ENCODE assay signal across 27 mouse cellular contexts in genomic region chr1:43294221-43295012, GRCm38 (mm10).
A peak's percentile ranks its signal among the peaks of the same experiment; 100 is the strongest.
DNase-seq lines count a peak whose midpoint lies in the region; ATAC-seq and TF ChIP-seq lines count a peak whose summit lies in the region.
"Had no signal": no experiment of that assay in that cellular context is flagged by ENCODE, and none has a peak within 500 bp of the region (broad histone marks: within the 10 kb centered on the region; RNA-seq: fewer than 3 reads in every experiment).

No protein-coding gene starts in this region.

- 89% methylated on average over 11 of the region's 11 CpGs for WGBS in kidney, embryonic 16.5 days
- 88% methylated on average over 11 of the region's 11 CpGs for WGBS in kidney, embryonic 14.5 days
- 84% methylated on average over 11 of the region's 11 CpGs for WGBS in stomach, postnatal 0 days

- intact Hi-C loops in heart, postnatal 25 days (cut with DNase I), result loop anchor here (5.0 kb wide), 1 partner anchor 243 kb away; no protein-coding TSS in a partner anchor

- H3K4me2 ChIP-seq in kidney, embryonic 16.5 days (replicated peaks; ENCODE audit: low read depth, low read length), result no peak overlapping the region
- H3K4me2 ChIP-seq in kidney, embryonic 14.5 days (replicated peaks; ENCODE audit: low read depth, low read length), result no peak overlapping the region
- H3K4me2 ChIP-seq in stomach, postnatal 0 days (replicated peaks; ENCODE audit: low read depth), result no peak overlapping the region
- H3K4me2 ChIP-seq: embryonic facial prominence, embryonic 12.5 days; forebrain, embryonic 15.5 days; heart, embryonic 15.5 days; liver, embryonic 12.5 days had no signal

- H3K36me3 ChIP-seq in kidney, embryonic 16.5 days (ENCODE audit: insufficient read depth, low read length), result no peaks in the 10 kb centered on the region
- H3K36me3 ChIP-seq in kidney, embryonic 14.5 days (ENCODE audit: control insufficient read depth, insufficient read depth, low read length), result no peaks in the 10 kb centered on the region
- no peaks in the 10 kb centered on the region for H3K36me3 ChIP-seq in stomach, postnatal 0 days (ENCODE audit: control insufficient read depth, insufficient read depth, low read length)
- H3K36me3 ChIP-seq: embryonic facial prominence, embryonic 12.5 days; forebrain, embryonic 15.5 days; G1E; heart, embryonic 15.5 days; liver, embryonic 12.5 days had no signal

- no peak overlapping the region for H3K9ac ChIP-seq in kidney, embryonic 16.5 days (replicated peaks; ENCODE audit: low read length)
- H3K9ac ChIP-seq in kidney, embryonic 14.5 days (ENCODE audit: low read depth, low read length), result no peak overlapping the region
- no peak overlapping the region for H3K9ac ChIP-seq in stomach, postnatal 0 days (ENCODE audit: low read length)
- H3K9ac ChIP-seq: embryonic facial prominence, embryonic 12.5 days; forebrain, embryonic 15.5 days; heart, embryonic 15.5 days; liver, embryonic 12.5 days; liver, postnatal 0 days had no signal

- no peak for TF ChIP-seq EP300 in stomach, postnatal 0 days (optimal IDR thresholded peaks at IDR 0.05)

- H3K4me3 ChIP-seq in kidney, embryonic 16.5 days (ENCODE audit: low read length), result no peak overlapping the region
- no peak overlapping the region for H3K4me3 ChIP-seq in kidney, embryonic 14.5 days (ENCODE audit: low read length)
- no peak overlapping the region for H3K4me3 ChIP-seq in stomach, postnatal 0 days (ENCODE audit: low read depth, low read length)
- H3K4me3 ChIP-seq: embryonic facial prominence, embryonic 12.5 days; forebrain, embryonic 15.5 days; heart, embryonic 15.5 days; liver, embryonic 12.5 days; megakaryocyte, embryonic 14.5 days had no signal

- H3K4me1 ChIP-seq in kidney, embryonic 16.5 days (ENCODE audit: insufficient read depth, low read length), result no peaks in the 10 kb centered on the region
- no peaks in the 10 kb centered on the region for H3K4me1 ChIP-seq in kidney, embryonic 14.5 days (ENCODE audit: control insufficient read depth, insufficient read depth, low read length)
- H3K4me1 ChIP-seq in stomach, postnatal 0 days (replicated peaks; ENCODE audit: control insufficient read depth, insufficient read depth), result no peaks in the 10 kb centered on the region
- H3K4me1 ChIP-seq: embryonic facial prominence, embryonic 12.5 days; forebrain, embryonic 15.5 days; heart, embryonic 15.5 days had no signal

- H3K9me3 ChIP-seq in kidney, embryonic 16.5 days (ENCODE audit: low read length), result no peaks in the 10 kb centered on the region
- H3K9me3 ChIP-seq in kidney, embryonic 14.5 days (ENCODE audit: control insufficient read depth, low read length), result no peaks in the 10 kb centered on the region
- no peaks in the 10 kb centered on the region for H3K9me3 ChIP-seq in stomach, postnatal 0 days (ENCODE audit: control insufficient read depth, low read length)
- H3K9me3 ChIP-seq: embryonic facial prominence, embryonic 12.5 days; forebrain, embryonic 15.5 days; G1E; heart, embryonic 15.5 days; liver, embryonic 12.5 days; megakaryocyte, embryonic 14.5 days had no signal

- ATAC-seq in kidney, embryonic 16.5 days (ENCODE audit: low FRiP score, low TSS enrichment), result no peak
- ATAC-seq in kidney, embryonic 14.5 days (ENCODE audit: low FRiP score, low TSS enrichment), result no peak
- ATAC-seq in stomach, postnatal 0 days (ENCODE audit: low FRiP score, low TSS enrichment), result no peak
- ATAC-seq: forebrain, embryonic 15.5 days; liver, embryonic 12.5 days; liver, postnatal 0 days had no signal

- 0 out of 2 replicates have a peak overlapping the region, but pooled peaks have one; percentile 12 for H3K27ac ChIP-seq in kidney, embryonic 16.5 days (ENCODE audit: low read length)
- no peak overlapping the region for H3K27ac ChIP-seq in kidney, embryonic 14.5 days (ENCODE audit: low read depth, low read length)
- no peak overlapping the region for H3K27ac ChIP-seq in stomach, postnatal 0 days (replicated peaks)
- H3K27ac ChIP-seq: embryonic facial prominence, embryonic 12.5 days; forebrain, embryonic 15.5 days; heart, embryonic 15.5 days; kidney, postnatal 0 days; liver, embryonic 12.5 days had no signal

- TF ChIP-seq CTCF in stomach, postnatal 0 days (IDR thresholded peaks at IDR 0.05; ENCODE audit: low read depth), result no peak

- DNase-seq in heart, adult 11 months, result peak; percentile 51
- DNase-seq in heart, postnatal 25 days (ENCODE audit: low spot score), result no peak
- DNase-seq in thymus, postnatal 0 days (ENCODE audit: low spot score), result peak; percentile 48
- DNase-seq in thymus, postnatal 14 days, result no peak
- peak; percentile 54 for DNase-seq in skeletal muscle tissue, adult 2 months (ENCODE audit: low read depth, low spot score)
- no peak for DNase-seq in stomach, postnatal 0 days (ENCODE audit: low spot score)
- DNase-seq: adrenal gland, adult 8-10 months; cerebellum, adult 11 months; cerebellum, adult 9-10 months; embryo, embryonic 11 days; heart, postnatal 36 days; kidney, adult 18-20 months; kidney, postnatal 4 days; layer of hippocampus, postnatal 36 days; left cerebral cortex, postnatal 4 days; liver, postnatal 0 days; lung, postnatal 36 days; thymus, postnatal 25 days had no signal

- H3K27me3 ChIP-seq in kidney, embryonic 16.5 days (ENCODE audit: insufficient read depth, low read length), result no peaks in the 10 kb centered on the region
- H3K27me3 ChIP-seq in kidney, embryonic 14.5 days (ENCODE audit: control insufficient read depth, insufficient read depth, low read length), result no peaks in the 10 kb centered on the region
- no peaks in the 10 kb centered on the region for H3K27me3 ChIP-seq in stomach, postnatal 0 days (ENCODE audit: control insufficient read depth, insufficient read depth, low read length)
- H3K27me3 ChIP-seq: embryonic facial prominence, embryonic 12.5 days; forebrain, embryonic 15.5 days; heart, embryonic 15.5 days; liver, embryonic 12.5 days; megakaryocyte, embryonic 14.5 days had no signal

Comparison
In these comparisons a context has a peak if more than half of its experiments do, and no peak if none do; other contexts are left out.
1. DNase-seq: peak in heart, adult 11 months (single experiment), thymus, postnatal 0 days (single experiment) and skeletal muscle tissue, adult 2 months (single experiment); none in heart, postnatal 25 days (single experiment), thymus, postnatal 14 days (single experiment) and stomach, postnatal 0 days (single experiment).